Mouse (Mus musculus): ENCODE data around the gene Slc7a14. TPM values are rescaled to one million over a fixed set of nuclear protein-coding genes. Genes with fewer than 3 reads are reported as not detected.

Gene Slc7a14
- 13.6 and 13.9 TPM in 2 replicates for polyA plus RNA-seq (2015; fragmentation: Nextera tagmentation; extraction: Ambion mirVana)

DNA sequence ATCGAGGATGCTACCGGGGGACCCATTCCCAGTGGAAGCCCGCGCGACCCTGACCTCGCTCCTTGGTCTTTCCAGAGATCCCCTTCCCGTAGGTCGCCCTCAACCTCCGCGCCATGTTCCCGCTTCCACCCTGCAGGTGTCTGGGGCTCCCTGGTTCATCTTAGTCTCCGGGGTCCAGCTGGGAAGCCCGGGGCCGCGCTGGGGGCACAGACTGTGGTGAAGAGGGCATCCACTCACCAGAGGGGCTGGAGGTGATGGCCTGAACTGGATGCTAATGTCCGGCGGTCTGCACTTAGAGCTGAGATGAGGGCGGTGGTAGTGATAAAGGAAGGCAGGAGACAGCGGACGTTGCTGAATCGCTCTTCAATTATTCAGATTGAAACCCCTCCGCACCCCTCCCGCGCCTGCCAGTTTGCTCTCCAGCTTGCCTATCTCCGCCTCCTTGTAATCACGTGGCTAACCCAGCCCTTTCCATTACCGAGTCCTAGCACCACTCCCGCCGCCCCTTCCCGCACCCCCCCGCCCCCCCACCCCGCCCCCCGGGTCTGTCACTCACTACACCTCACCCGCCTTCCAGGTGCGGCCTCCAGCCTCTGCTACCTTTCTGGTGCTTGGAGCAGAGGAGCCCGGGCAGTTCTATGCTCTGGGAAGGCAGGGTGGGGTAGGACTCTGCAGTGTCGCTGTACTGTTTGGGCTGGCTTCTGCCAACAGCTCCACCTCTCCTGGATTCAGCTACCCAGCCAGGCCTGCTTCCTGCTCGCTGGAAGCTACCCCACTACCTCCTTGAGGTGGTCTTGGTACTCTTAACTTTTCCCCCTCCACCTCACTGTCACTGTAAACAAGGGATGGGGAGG is at the start of gene Slc7a14:
TSS of gene Slc7a14 (minus strand) at position 445 of the 854 bp plus-strand sequence.

Other genes starting within 250 kb of the Slc7a14 start
- 21.1 and 24.1 TPM in 2 replicates for gene Skil, start 215.3 kb downstream of the Slc7a14 start, polyA plus RNA-seq (2015; fragmentation: Nextera tagmentation; extraction: Ambion mirVana)
- gene Cldn11, start 160.5 kb downstream of the Slc7a14 start, polyA plus RNA-seq (2015; fragmentation: Nextera tagmentation; extraction: Ambion mirVana) = 49.5 and 102 TPM in 2 replicates